Mouse (Mus musculus) Muller cell, postnatal 12 days (primary cell): ENCODE measurements around the gene Gm26992.
"Not testable (repeated sequence)": the region's sequence is repeated elsewhere in the genome, so short reads cannot be mapped to it uniquely, and the experiment has no call there.

ENCODE experiments used
- DNase-seq: peaks from one replicate; pipeline ENCODE4 v3.0.0-alpha.2; 2015; ENCODE audit errors: inconsistent ontology term

The Gm26992 gene

GRCm38 (mm10) chrX:103421710-103422109 lies at the start of gene Gm26992:
Gene Gm26992, plus strand, starts transcription at chrX:103422010.
- no peak for DNase-seq

GRCm38 (mm10) chrX:103374250-103374649 lies 47.6 kb upstream of the Gm26992 start:
- DNase-seq: no peak

GRCm38 (mm10) chrX:103384528-103384927 lies 37.3 kb upstream of the Gm26992 start:
- DNase-seq: no peak

GRCm38 (mm10) chrX:103388131-103388530 lies 33.7 kb upstream of the Gm26992 start:
- no peak for DNase-seq

- DNase-seq: no peak
Observed at GRCm38 (mm10) chrX:103393841-103394240, 28.0 kb upstream of the Gm26992 start.

- DNase-seq: no peak
Observed at GRCm38 (mm10) chrX:103405021-103405420, 16.8 kb upstream of the Gm26992 start.

GRCm38 (mm10) chrX:103414167-103414566 lies 7.6 kb upstream of the Gm26992 start, which contains the start of gene Tsx:
Gene Tsx, plus strand, starts transcription at chrX:103414467.
- DNase-seq: no peak

- no peak for DNase-seq
Observed at GRCm38 (mm10) chrX:103427677-103428076, 5.9 kb downstream of the Gm26992 start.

- no peak for DNase-seq
Observed at GRCm38 (mm10) chrX:103432293-103432692, 10.5 kb downstream of the Gm26992 start.

- no peak for DNase-seq
Observed at GRCm38 (mm10) chrX:103438023-103438422, 16.2 kb downstream of the Gm26992 start.

GRCm38 (mm10) chrX:103440803-103441202 lies 19.0 kb downstream of the Gm26992 start:
- peak; percentile 13 for DNase-seq

GRCm38 (mm10) chrX:103443755-103444154 lies 21.9 kb downstream of the Gm26992 start:
- no peak for DNase-seq

- DNase-seq: peak; percentile 17
Observed at GRCm38 (mm10) chrX:103447539-103448169, 25.8 kb downstream of the Gm26992 start.

- DNase-seq: not testable (repeated sequence)
Observed at GRCm38 (mm10) chrX:103448429-103448828, 26.6 kb downstream of the Gm26992 start.

GRCm38 (mm10) chrX:103448943-103449722 lies 27.3 kb downstream of the Gm26992 start:
- DNase-seq: not testable (repeated sequence)

- DNase-seq: no peak
Observed at GRCm38 (mm10) chrX:103452815-103453214, 31.0 kb downstream of the Gm26992 start.

- no peak for DNase-seq
Observed at GRCm38 (mm10) chrX:103460056-103460455, 38.2 kb downstream of the Gm26992 start.

GRCm38 (mm10) chrX:103468998-103469397 lies 47.2 kb downstream of the Gm26992 start:
- no peak for DNase-seq

GRCm38 (mm10) chrX:103472346-103472745 lies 50.5 kb downstream of the Gm26992 start:
- DNase-seq: no peak

GRCm38 (mm10) chrX:103477507-103477906 lies 55.7 kb downstream of the Gm26992 start:
- DNase-seq: peak; percentile 42

GRCm38 (mm10) chrX:103481243-103482096 lies 59.7 kb downstream of the Gm26992 start:
- peak; percentile 36 for DNase-seq

GRCm38 (mm10) chrX:103482097-103482451 lies 60.3 kb downstream of the Gm26992 start:
- no peak for DNase-seq
